Mouse (Mus musculus): ENCODE measurements around the gene Cyp2w1. TPM values are rescaled to one million over a fixed set of nuclear protein-coding genes. Genes with fewer than 3 reads are reported as not detected.

Cyp2w1 gene
- polyA plus RNA-seq, 1 experiment, result 0.33 TPM

GRCm38 (mm10) chr5:139405953-139406352 is 53.5 kb downstream of the Cyp2w1 start:
- Histone ChIP-seq H3K4me3 (replicated peaks; ENCODE audit: extremely low read depth, low read depth, low read length) (peak overlapping the region; percentile 31), H3K4me1 (ENCODE audit: control insufficient read depth, insufficient read depth, low read length) (peaks cover 17% of the 10 kb centered on the region)
- WGBS, result 50% methylated on average over 3 of the region's 3 CpGs
- TF ChIP-seq POLR2A (IDR thresholded peaks at IDR 0.05; ENCODE audit: borderline replicate concordance, extremely low read depth, low read depth, low read length), result no peak
- DNase-seq, result no peak

Other genes starting within 250 kb of the Cyp2w1 start
- gene Prkar1b, start 202.6 kb upstream of the Cyp2w1 start, polyA plus RNA-seq (2012; rRNA removed), result 18.8 and 19.5 TPM in 2 replicates
- gene Dnaaf5, start 202.4 kb upstream of the Cyp2w1 start, polyA plus RNA-seq (2012; rRNA removed), result 24.5 and 25.6 TPM in 2 replicates
- 48.5 and 57.9 TPM in 2 replicates for gene Sun1, start 152.0 kb upstream of the Cyp2w1 start, polyA plus RNA-seq (2012; rRNA removed)
- gene Get4, start 100.3 kb upstream of the Cyp2w1 start, polyA plus RNA-seq (2012; rRNA removed), result 105 and 162 TPM in 2 replicates
- 12.1 and 13.8 TPM in 2 replicates for gene Adap1, start 27.0 kb upstream of the Cyp2w1 start, polyA plus RNA-seq (2012; rRNA removed)
- 51.7 and 61.9 TPM in 2 replicates for gene Cox19, start 1.2 kb upstream of the Cyp2w1 start, polyA plus RNA-seq (2012; rRNA removed)
- 75.7 and 93.4 TPM in 2 replicates for gene Gpr146, start 25.1 kb downstream of the Cyp2w1 start, polyA plus RNA-seq (2012; rRNA removed)
- 7.2 and 9.0 TPM in 2 replicates for gene C130050O18Rik, start 52.7 kb downstream of the Cyp2w1 start, polyA plus RNA-seq (2012; rRNA removed)
- gene Gper1, start 70.5 kb downstream of the Cyp2w1 start, polyA plus RNA-seq (2012; rRNA removed), result 2.7 and 3.3 TPM in 2 replicates
- 12.2 and 14.0 TPM in 2 replicates for gene 3110082I17Rik, start 107.9 kb downstream of the Cyp2w1 start, polyA plus RNA-seq (2012; rRNA removed)
- 15.1 and 19.6 TPM in 2 replicates for gene Zfand2a, start 131.9 kb downstream of the Cyp2w1 start, polyA plus RNA-seq (2012; rRNA removed)
- not detected in 2 replicates for gene Uncx, start 190.9 kb downstream of the Cyp2w1 start, polyA plus RNA-seq (2012; rRNA removed)

Data from lung, adult 2 months (tissue).